ENCODE assay signal across 16 mouse cellular contexts in genomic region chr13:76523170-76523569, GRCm38 (mm10).
"Had no signal": no experiment of that assay in that cellular context is flagged by ENCODE, and none has a peak within 500 bp of the region (broad histone marks: within the 10 kb centered on the region; RNA-seq: fewer than 3 reads in every experiment).

No protein-coding gene starts in this region.

- DNase-seq: kidney, postnatal 25 days; layer of hippocampus, postnatal 36 days; liver, embryonic 13.5 days; lung, adult 2 months; lung, postnatal 14 days; lung, postnatal 4 days; retina, postnatal 1 day; thymus, adult 18-20 months; thymus, postnatal 36 days had no signal

- ATAC-seq: midbrain, embryonic 15.5 days had no signal

- H3K36me3 ChIP-seq: liver, embryonic 13.5 days; midbrain, embryonic 12.5 days; midbrain, embryonic 15.5 days; neural tube, embryonic 13.5 days had no signal

- H3K4me1 ChIP-seq: liver, embryonic 13.5 days; midbrain, embryonic 12.5 days; midbrain, embryonic 15.5 days; neural tube, embryonic 13.5 days had no signal

- H3K4me2 ChIP-seq: liver, embryonic 13.5 days; midbrain, embryonic 12.5 days; midbrain, embryonic 15.5 days; neural tube, embryonic 13.5 days had no signal

- H3K27me3 ChIP-seq: liver, embryonic 13.5 days; midbrain, embryonic 12.5 days; midbrain, embryonic 15.5 days; neural tube, embryonic 13.5 days had no signal

- H3K27ac ChIP-seq: kidney, postnatal 0 days; layer of hippocampus, adult 2 months; left cerebral cortex, adult 2 months; liver, embryonic 13.5 days; midbrain, embryonic 12.5 days; midbrain, embryonic 15.5 days; neural tube, embryonic 13.5 days had no signal

- H3K4me3 ChIP-seq: layer of hippocampus, adult 2 months; left cerebral cortex, adult 2 months; liver, embryonic 13.5 days; midbrain, embryonic 12.5 days; midbrain, embryonic 15.5 days; myocyte; neural tube, embryonic 13.5 days had no signal

- H3K9me3 ChIP-seq: liver, embryonic 13.5 days; midbrain, embryonic 12.5 days; midbrain, embryonic 15.5 days; neural tube, embryonic 13.5 days had no signal

- H3K9ac ChIP-seq: liver, embryonic 13.5 days; midbrain, embryonic 12.5 days; midbrain, embryonic 15.5 days; neural tube, embryonic 13.5 days had no signal
